Mouse (Mus musculus): ENCODE data around the gene Parp4.

GRCm38 (mm10) chr14:56598759-56599158 lies 23.3 kb downstream of the Parp4 start:
- TF ChIP-seq GATA1 (IDR thresholded peaks at IDR 0.05; ENCODE audit: low read length) (no peak), TAL1 (IDR thresholded peaks at IDR 0.05; ENCODE audit: low read length) (no peak)
